Mouse (Mus musculus) urinary bladder, postnatal 25 days (tissue): ENCODE data around the gene P2ry12.

Source experiments
- DNase-seq: peaks from one replicate; pipeline ENCODE4 v3.0.0; 2022; ENCODE audit warnings: low spot score

Gene P2ry12

DNA sequence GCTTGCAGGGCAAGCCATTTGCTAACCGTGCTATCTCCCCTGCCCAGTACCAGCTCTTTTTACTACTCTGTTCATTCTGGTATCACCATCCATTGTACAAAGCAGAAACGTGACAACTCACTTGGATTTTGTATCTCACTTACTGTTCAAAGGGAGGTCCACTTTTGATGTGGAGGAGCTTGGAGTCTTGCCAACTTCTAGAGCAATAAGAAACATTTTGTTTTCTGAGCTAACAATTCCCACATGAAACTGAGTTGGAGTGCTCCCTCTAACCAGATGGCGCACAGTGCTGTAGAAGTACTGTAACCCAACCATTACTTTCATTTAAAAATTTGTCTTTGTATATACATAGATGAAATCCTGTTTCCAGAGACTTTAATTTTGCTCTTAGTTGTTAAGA lies 31.8 kb downstream of the P2ry12 start:
- DNase-seq: no peak

GRCm38 (mm10) chr3:59228730-59229551 lies 33.7 kb downstream of the P2ry12 start:
- DNase-seq: no peak

GRCm38 (mm10) chr3:59227696-59228095 lies 35.0 kb downstream of the P2ry12 start:
- no peak for DNase-seq

- no peak for DNase-seq
These were observed 37.3 kb downstream of the P2ry12 start for GRCm38 (mm10) chr3:59225411-59225810.

GRCm38 (mm10) chr3:59222303-59222702 lies 40.4 kb downstream of the P2ry12 start:
- DNase-seq: no peak

- DNase-seq: no peak
These were observed 43.3 kb downstream of the P2ry12 start for GRCm38 (mm10) chr3:59219326-59219725.

DNA sequence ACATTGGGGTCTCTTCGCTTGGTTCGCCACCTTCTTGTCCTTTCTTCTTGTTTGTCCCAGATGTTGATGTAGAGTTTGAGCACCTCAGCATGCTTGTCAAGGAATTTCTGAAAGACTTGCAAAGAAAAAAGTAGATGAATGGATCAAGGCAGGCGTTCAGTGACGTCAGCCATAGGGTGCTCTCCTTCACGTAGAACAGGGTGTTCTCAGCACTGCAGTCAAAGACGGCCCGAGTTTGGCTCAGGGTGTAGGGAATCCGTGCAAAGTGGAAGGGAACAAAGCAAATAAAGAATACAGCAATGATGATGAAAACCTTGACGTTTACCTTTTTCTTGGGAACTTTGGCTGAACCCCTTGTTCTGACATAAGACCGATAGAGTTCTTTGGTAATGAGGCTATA lies 45.5 kb downstream of the P2ry12 start:
- no peak for DNase-seq

GRCm38 (mm10) chr3:59212404-59212803 lies 50.3 kb downstream of the P2ry12 start:
- no peak for DNase-seq

GRCm38 (mm10) chr3:59211784-59212183 lies 50.9 kb downstream of the P2ry12 start:
- no peak for DNase-seq

DNA sequence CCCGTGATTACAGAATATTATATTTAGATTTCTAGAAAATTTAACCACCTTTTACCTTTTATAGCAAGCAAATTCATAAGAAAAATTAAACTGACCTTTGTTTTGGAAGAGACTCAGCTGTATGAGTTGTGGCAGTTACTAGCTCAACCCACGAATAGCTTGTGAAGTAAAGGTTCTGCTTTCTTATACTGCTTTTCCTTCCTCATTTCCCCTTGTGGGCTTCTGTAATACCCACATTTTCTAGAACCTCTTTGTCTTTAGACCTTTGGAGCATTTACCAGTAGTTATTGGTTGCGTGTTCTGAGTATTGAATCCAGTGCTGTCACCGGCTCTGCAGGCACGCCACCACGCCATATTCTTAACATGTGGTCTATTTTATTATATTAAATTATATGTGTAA lies 51.9 kb downstream of the P2ry12 start, which contains the start of gene P2ry13:
Gene P2ry13 (minus strand): TSS at position 156 of the 400 bp plus-strand sequence.
- no peak for DNase-seq

DNA sequence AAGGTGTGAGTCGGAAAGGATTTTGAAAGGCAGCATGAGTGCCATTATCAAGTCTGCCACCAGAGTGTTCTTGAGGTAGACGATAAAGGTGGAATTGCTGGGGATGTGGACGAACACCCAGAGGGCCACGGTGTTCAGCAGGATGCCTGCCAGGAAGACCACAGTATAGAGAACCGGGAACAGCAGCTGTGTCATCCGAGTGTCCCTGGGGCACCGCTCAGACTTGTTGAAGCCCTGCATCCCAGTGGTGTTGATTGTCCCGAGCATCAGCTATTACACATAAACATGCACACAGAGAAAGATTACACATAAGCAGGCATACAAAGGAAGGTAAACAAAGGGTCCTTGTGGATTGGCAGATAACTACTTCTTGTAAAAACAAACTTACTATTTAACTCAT lies 52.6 kb downstream of the P2ry12 start:
- no peak for DNase-seq

DNA sequence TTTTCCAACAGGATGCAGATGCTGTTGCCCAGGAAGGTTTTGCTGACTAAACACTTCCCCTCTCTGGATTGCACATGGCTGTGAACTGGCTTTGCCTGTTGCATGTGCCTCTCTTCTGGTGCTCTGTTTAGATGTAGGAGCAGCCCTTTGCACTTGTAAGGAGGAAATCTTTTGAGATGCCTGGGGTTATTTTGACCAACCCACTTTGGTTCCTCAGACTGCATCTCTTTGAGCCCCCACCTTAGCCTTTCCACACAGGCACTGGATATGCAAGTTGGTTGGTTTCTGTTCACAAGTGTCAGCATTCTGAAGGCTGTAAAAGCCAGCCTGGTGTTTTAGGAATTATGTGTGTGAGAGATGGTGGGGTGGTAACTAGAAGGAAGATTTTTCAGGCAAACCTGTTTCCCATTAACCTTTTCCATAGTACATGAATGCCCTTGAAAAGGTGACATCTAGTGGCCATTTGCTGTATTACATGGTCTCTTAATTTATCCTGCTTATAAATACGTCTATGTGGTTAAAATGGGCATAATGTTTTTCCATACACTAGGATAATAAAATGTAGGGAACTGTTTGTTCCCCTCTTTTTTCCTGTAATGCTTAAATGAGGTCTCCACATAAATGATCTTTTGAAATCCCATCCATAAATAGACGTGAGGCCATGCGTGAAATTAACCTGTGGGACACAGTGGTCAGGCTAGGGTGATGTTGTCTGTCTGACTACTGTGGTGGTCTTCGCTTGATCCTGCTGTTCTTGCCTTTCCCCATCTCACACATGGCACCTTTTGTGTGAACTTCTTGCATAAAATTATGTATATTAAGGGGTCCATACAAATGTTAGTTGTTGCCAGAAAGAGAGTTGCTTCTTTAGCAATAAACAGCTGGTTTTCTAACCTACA lies 53.8 kb downstream of the P2ry12 start:
- peak; percentile 48 for DNase-seq

DNA sequence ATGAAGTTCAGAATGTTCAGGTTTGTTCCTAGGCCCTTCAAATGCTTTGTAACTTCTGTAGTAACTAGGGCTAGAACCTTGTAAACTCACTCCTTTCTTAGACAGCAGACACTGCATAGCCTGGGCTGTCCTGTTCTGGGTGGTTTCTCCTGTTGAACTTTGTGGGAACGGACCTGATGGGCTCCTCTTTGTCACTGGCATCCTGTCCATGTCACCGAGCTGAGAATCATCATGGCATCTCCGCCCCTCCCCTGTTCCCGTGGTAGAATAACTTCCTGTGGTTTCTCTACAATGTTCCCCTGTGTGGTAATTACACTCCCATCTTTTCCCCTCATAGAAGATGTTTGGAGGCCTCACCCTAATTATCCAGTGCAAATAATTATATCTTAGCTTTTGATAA lies 56.7 kb downstream of the P2ry12 start:
- DNase-seq: no peak

DNA sequence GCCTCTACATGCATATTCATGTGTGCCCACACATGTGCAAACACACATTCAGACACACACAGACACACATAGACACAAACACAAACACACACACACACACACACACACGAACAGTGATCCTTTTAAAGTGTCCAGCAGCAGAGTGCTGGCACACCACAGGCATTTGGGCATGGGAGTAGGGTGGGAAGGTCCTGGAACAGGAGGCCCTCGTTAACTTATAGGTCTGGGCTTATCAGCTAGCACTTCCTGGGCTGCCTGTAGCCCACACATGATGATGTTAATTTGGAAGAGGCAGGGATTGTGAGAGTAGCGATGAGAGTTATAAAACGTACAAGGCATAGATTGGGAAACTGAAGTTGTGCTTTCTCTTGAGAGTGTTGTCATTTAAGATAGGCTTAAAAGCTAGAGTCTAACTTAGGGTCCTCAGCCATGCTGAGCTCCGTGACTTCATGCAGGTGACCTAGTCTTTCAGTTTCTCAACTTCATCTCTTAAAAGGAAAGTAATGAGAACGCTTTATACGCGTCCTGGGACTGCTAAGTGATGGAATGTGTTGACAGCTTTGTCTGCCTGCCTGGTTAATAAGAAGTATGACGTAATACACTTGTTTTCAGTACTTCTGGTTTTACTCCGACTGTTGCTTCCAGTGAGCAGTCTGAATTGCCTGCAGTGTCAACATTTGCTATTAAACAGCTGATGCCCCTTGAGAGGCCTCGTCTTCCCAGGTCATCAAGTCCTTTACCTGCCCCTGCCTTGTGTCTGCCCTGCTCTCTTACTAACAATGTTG lies 57.8 kb downstream of the P2ry12 start:
- DNase-seq: no peak

GRCm38 (mm10) chr3:59203802-59204520 lies 58.7 kb downstream of the P2ry12 start:
- DNase-seq: no peak

GRCm38 (mm10) chr3:59197329-59197948 lies 65.2 kb downstream of the P2ry12 start:
- no peak for DNase-seq

- peak; percentile 26 for DNase-seq
These were observed 67.7 kb downstream of the P2ry12 start, which contains the start of gene Gpr87 for GRCm38 (mm10) chr3:59194938-59195337. TSS of gene Gpr87 (minus strand) at chr3:59195104.

GRCm38 (mm10) chr3:59194099-59194498 lies 68.6 kb downstream of the P2ry12 start:
- DNase-seq: no peak

DNA sequence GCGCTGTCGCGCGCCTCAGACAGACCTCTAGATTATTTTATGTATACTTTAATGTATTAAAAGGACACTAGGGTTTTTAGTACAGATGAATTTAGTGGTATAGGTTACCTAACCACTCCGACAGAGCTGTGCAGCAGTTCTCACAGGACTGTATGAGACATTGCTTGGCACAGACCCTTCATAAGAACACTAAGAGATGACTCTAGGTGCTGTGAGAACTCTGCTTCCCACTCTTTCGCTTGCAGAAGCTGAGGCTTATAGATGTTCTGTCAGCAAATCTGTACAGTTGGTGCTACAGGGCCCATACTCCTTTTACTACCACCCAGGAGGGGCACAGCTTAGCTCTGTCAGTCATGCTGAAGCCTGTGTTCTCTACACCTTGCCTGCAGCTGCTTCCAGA lies 71.0 kb downstream of the P2ry12 start:
- DNase-seq: no peak

GRCm38 (mm10) chr3:59187336-59187735 lies 75.3 kb downstream of the P2ry12 start:
- DNase-seq: no peak

DNA sequence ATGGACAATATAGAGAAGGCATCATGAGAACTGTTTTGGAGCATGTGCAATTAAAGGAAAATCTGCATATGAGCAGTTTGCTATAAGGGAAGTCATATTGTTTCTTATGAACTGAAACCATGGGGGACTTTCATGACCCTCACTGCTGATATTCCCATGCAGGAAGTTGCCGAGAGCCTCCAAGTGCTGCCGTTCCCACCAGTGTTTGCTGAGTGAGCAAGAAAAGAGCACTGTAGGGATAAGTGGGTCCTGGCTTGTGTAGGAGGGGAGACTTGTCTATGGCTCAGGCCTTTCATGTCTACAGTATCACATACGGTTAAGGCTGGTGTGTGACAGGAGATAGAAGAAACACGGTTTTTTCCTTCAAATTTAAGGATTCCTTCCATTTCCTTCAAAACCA lies 77.0 kb downstream of the P2ry12 start:
- DNase-seq: no peak
